Mouse (Mus musculus) heart, embryonic 13.5 days (tissue): Measurements from ENCODE around the gene Nrxn2. TPM values are rescaled to one million over a fixed set of nuclear protein-coding genes. Genes with fewer than 3 reads are reported as not detected.

ENCODE experiments used
- ATAC-seq: fragments of 200-750 bp; cut with Nextera tagmentation; 2 replicates; pipeline ENCODE4 v1.8.0; 2017; ENCODE audit warnings: moderate TSS enrichment; ENCODE audit not compliant: insufficient number of reproducible peaks, low FRiP score, low TSS enrichment; ENCODE audit errors: extremely low read depth
- H3K27ac ChIP-seq: fragments of 300-500 bp; sonication (generic); replicated peaks from 2 replicates; pipeline ENCODE4 v1.5.1; 2015; ENCODE audit warnings: moderate library complexity, mild to moderate bottlenecking, inconsistent platforms
- H3K27me3 ChIP-seq: fragments of 300-500 bp; sonication (generic); replicated peaks from 2 replicates; pipeline ENCODE4 v1.6.1; 2015; ENCODE audit warnings: mild to moderate bottlenecking, inconsistent platforms
- H3K36me3 ChIP-seq: fragments of 300-500 bp; sonication (generic); 2 replicates; pipeline ENCODE4 v1.6.1; 2015; ENCODE audit warnings: mild to moderate bottlenecking, inconsistent platforms
- H3K4me1 ChIP-seq: fragments of 300-500 bp; sonication (generic); 2 replicates; pipeline ENCODE4 v1.6.1; 2015; ENCODE audit warnings: inconsistent platforms
- H3K4me2 ChIP-seq: fragments of 300-500 bp; sonication (generic); 2 replicates; pipeline ENCODE4 v1.6.1; 2015; ENCODE audit warnings: inconsistent platforms, mild to moderate bottlenecking, moderate library complexity
- H3K4me3 ChIP-seq: fragments of 300-500 bp; sonication (generic); 2 replicates; pipeline ENCODE4 v1.5.1; 2015; ENCODE audit warnings: moderate library complexity, mild to moderate bottlenecking, inconsistent platforms
- H3K9ac ChIP-seq: fragments of 300-500 bp; sonication (generic); 2 replicates; pipeline ENCODE4 v1.6.1; 2015; ENCODE audit warnings: inconsistent platforms, mild to moderate bottlenecking, moderate library complexity
- H3K9me3 ChIP-seq: fragments of 300-500 bp; sonication (generic); 2 replicates; pipeline ENCODE4 v1.6.1; 2016; ENCODE audit warnings: inconsistent platforms
- WGBS: fragments of 180-500 bp; shearing (Covaris S2); methylation state at CpG from one replicate; pipeline ENCODE4 v1.1.7; 2015; ENCODE audit warnings: mixed read lengths; 5-methylcytosine and 5-hydroxymethylcytosine counted together
- polyA plus RNA-seq: library from polyadenylated mRNA; unstranded; fragments of >200 nt; fragmentation: Nextera tagmentation; extraction: Ambion mirVana; gene quantifications from 2 replicates; pipeline ENCODE4 v1.2.1, GENCODE M21; 2015

The Nrxn2 gene
- polyA plus RNA-seq, 1 experiment from 2014 or later: 0.52 TPM

- Histone ChIP-seq H3K27me3 (peaks cover 62% of the 10 kb centered on the region), H3K9ac (no peak overlapping the region), H3K27ac (no peak overlapping the region), H3K4me3 (no peak overlapping the region), H3K4me2 (no peak overlapping the region), H3K4me1 (no peaks in the 10 kb centered on the region), H3K9me3 (no peaks in the 10 kb centered on the region), H3K36me3 (no peaks in the 10 kb centered on the region)
- ATAC-seq: no peak
- 78% methylated on average over 6 of the region's 6 CpGs for WGBS
Measured at GRCm38 (mm10) chr19:6538546-6538945, 120.0 kb downstream of the Nrxn2 start.

- 72% methylated on average over 4 of the region's 4 CpGs for WGBS
- Histone ChIP-seq H3K4me3 (no peak overlapping the region), H3K4me2 (no peak overlapping the region), H3K9ac (no peak overlapping the region), H3K27me3 (peaks cover 52% of the 10 kb centered on the region), H3K27ac (no peak overlapping the region), H3K36me3 (no peaks in the 10 kb centered on the region), H3K4me1 (no peaks in the 10 kb centered on the region), H3K9me3 (no peaks in the 10 kb centered on the region)
- no peak for ATAC-seq
Measured at GRCm38 (mm10) chr19:6539592-6539991, 121.1 kb downstream of the Nrxn2 start.

- Histone ChIP-seq H3K27ac (no peak overlapping the region), H3K4me1 (no peaks in the 10 kb centered on the region), H3K36me3 (no peaks in the 10 kb centered on the region), H3K4me3 (no peak overlapping the region), H3K9ac (no peak overlapping the region), H3K4me2 (no peak overlapping the region), H3K27me3 (peaks cover 47% of the 10 kb centered on the region), H3K9me3 (no peaks in the 10 kb centered on the region)
- no peak for ATAC-seq
- WGBS: 60% methylated on average over 6 of the region's 6 CpGs
Measured at GRCm38 (mm10) chr19:6540191-6540590, 121.7 kb downstream of the Nrxn2 start.

- Histone ChIP-seq H3K9me3 (no peaks in the 10 kb centered on the region), H3K9ac (no peak overlapping the region), H3K4me1 (no peaks in the 10 kb centered on the region), H3K27me3 (peaks cover 46% of the 10 kb centered on the region), H3K4me3 (no peak overlapping the region), H3K4me2 (no peak overlapping the region), H3K36me3 (no peaks in the 10 kb centered on the region), H3K27ac (no peak overlapping the region)
- 80% methylated on average over 7 of the region's 7 CpGs for WGBS
- no peak for ATAC-seq
Measured at GRCm38 (mm10) chr19:6541521-6541920, 123.0 kb downstream of the Nrxn2 start.

- H3K9me3 ChIP-seq: no peaks in the 10 kb centered on the region
- H3K4me2 ChIP-seq: no peak within 1 kb of the TSS
- no peak; the same call in 1 of the 2 replicates for ATAC-seq
- no peak within 1 kb of the TSS for H3K4me3 ChIP-seq
- H3K9ac ChIP-seq: no peak within 1 kb of the TSS
- 84% methylated on average over 16 of the region's 16 CpGs for WGBS
- no peaks in the 10 kb centered on the region for H3K4me1 ChIP-seq
- no peak within 1 kb of the TSS for H3K27ac ChIP-seq
- H3K36me3 ChIP-seq: no peaks in the 10 kb centered on the region
- H3K27me3 ChIP-seq: peaks cover 43% of the 10 kb centered on the region; the same call in 1 of the 2 replicates
Measured at GRCm38 (mm10) chr19:6542367-6543034, 124.0 kb downstream of the Nrxn2 start, which contains the start of gene Slc22a12. TSS of gene Slc22a12 (minus strand) at chr19:6543032.

GRCm38 (mm10) chr19:6543035-6543383 is 124.5 kb downstream of the Nrxn2 start:
- no peak overlapping the region for H3K4me2 ChIP-seq
- H3K4me3 ChIP-seq: no peak overlapping the region
- no peaks in the 10 kb centered on the region for H3K36me3 ChIP-seq
- WGBS: 79% methylated on average over 6 of the region's 6 CpGs
- H3K4me1 ChIP-seq: no peaks in the 10 kb centered on the region
- no peaks in the 10 kb centered on the region for H3K9me3 ChIP-seq
- no peak overlapping the region for H3K9ac ChIP-seq
- ATAC-seq: no peak
- no peak overlapping the region for H3K27ac ChIP-seq
- peaks cover 37% of the 10 kb centered on the region; the same call in 1 of the 2 replicates for H3K27me3 ChIP-seq

GRCm38 (mm10) chr19:6543518-6543917 is 125.0 kb downstream of the Nrxn2 start:
- 46% methylated on average over 7 of the region's 7 CpGs for WGBS
- Histone ChIP-seq H3K9me3 (no peaks in the 10 kb centered on the region), H3K4me1 (no peaks in the 10 kb centered on the region), H3K27me3 (peaks cover 32% of the 10 kb centered on the region; the same call in 1 of the 2 replicates), H3K4me2 (no peak overlapping the region), H3K27ac (no peak overlapping the region), H3K9ac (no peak overlapping the region), H3K36me3 (no peaks in the 10 kb centered on the region), H3K4me3 (no peak overlapping the region)
- no peak for ATAC-seq

GRCm38 (mm10) chr19:6544712-6545111 is 126.2 kb downstream of the Nrxn2 start:
- H3K27ac ChIP-seq: no peak overlapping the region
- H3K9ac ChIP-seq: no peak overlapping the region
- H3K27me3 ChIP-seq: peaks cover 31% of the 10 kb centered on the region; the same call in 1 of the 2 replicates
- no peaks in the 10 kb centered on the region for H3K4me1 ChIP-seq
- no peaks in the 10 kb centered on the region for H3K36me3 ChIP-seq
- no peak overlapping the region for H3K4me3 ChIP-seq
- H3K4me2 ChIP-seq: no peak overlapping the region
- H3K9me3 ChIP-seq: no peaks in the 10 kb centered on the region
- no peak for ATAC-seq
- WGBS: 80% methylated on average over 13 of the region's 13 CpGs

GRCm38 (mm10) chr19:6545481-6545880 is 127.0 kb downstream of the Nrxn2 start:
- Histone ChIP-seq H3K4me1 (no peaks in the 10 kb centered on the region), H3K4me3 (no peak overlapping the region), H3K27me3 (peaks cover 24% of the 10 kb centered on the region; the same call in 1 of the 2 replicates), H3K4me2 (no peak overlapping the region), H3K9ac (no peak overlapping the region), H3K9me3 (no peaks in the 10 kb centered on the region), H3K36me3 (no peaks in the 10 kb centered on the region), H3K27ac (no peak overlapping the region)
- ATAC-seq: no peak
- 81% methylated on average over 5 of the region's 5 CpGs for WGBS

GRCm38 (mm10) chr19:6546096-6546495 is 127.6 kb downstream of the Nrxn2 start:
- Histone ChIP-seq H3K4me2 (no peak overlapping the region), H3K27ac (no peak overlapping the region), H3K4me1 (no peaks in the 10 kb centered on the region), H3K9me3 (no peaks in the 10 kb centered on the region), H3K4me3 (no peak overlapping the region), H3K36me3 (no peaks in the 10 kb centered on the region), H3K9ac (no peak overlapping the region), H3K27me3 (peaks cover 24% of the 10 kb centered on the region; the same call in 1 of the 2 replicates)
- 57% methylated on average over 1 of the region's 1 CpGs for WGBS
- ATAC-seq: no peak

GRCm38 (mm10) chr19:6547801-6548200 is 129.3 kb downstream of the Nrxn2 start:
- 70% methylated on average over 5 of the region's 5 CpGs for WGBS
- no peak for ATAC-seq

More at GRCm38 (mm10) chr19:6547801-6548200, 129.3 kb downstream of the Nrxn2 start:
- Histone ChIP-seq H3K9me3 (no peaks in the 10 kb centered on the region), H3K36me3 (no peaks in the 10 kb centered on the region), H3K9ac (no peak overlapping the region), H3K27me3 (peaks cover 24% of the 10 kb centered on the region; the same call in 1 of the 2 replicates), H3K27ac (no peak overlapping the region), H3K4me1 (no peaks in the 10 kb centered on the region), H3K4me3 (no peak overlapping the region), H3K4me2 (no peak overlapping the region)
